Mouse (Mus musculus): ENCODE measurements around the gene Doc2g. TPM values are rescaled to one million over a fixed set of nuclear protein-coding genes. Genes with fewer than 3 reads are reported as not detected.
"Not testable (repeated sequence)": the region's sequence is repeated elsewhere in the genome, so short reads cannot be mapped to it uniquely, and the experiment has no call there.

Gene Doc2g
- total and polyA plus RNA-seq, 2 experiments from 2014 or later, result 5.5 to 8.8 TPM

DNA sequence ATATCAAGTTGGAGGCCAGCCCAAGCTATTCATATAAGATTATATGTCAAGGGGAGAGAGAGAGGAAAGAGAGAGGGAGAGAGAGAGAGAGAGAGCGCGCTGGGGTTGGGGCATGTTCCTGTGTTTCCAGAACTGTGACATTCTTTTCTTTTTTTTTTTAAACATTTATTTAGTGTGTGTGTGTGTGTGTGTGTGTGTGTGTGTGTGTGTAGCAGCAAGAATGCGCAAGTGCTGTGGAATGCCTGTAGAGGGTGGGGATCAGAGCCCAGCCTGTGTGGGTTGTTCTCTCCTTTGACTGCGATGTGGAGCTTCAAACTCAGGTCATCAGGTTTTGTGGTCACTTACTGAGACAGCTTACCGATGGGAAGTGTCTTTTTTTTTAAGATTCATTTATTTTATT lies 42.9 kb upstream of the Doc2g start:
- Histone ChIP-seq H3K9me3 (ENCODE audit: low read length) (no peaks in the 10 kb centered on the region), H3K4me3 (ENCODE audit: low read depth, low read length) (no peak overlapping the region), H3K4me2 (ENCODE audit: low read depth, low read length, poor library complexity, severe bottlenecking) (no peak overlapping the region), H3K9ac (replicated peaks; ENCODE audit: low read length, poor library complexity, severe bottlenecking) (no peak overlapping the region), H3K4me1 (ENCODE audit: insufficient read depth, low read length) (no peaks in the 10 kb centered on the region), H3K27ac (ENCODE audit: low read depth, low read length) (no peak overlapping the region), H3K36me3 (ENCODE audit: insufficient read depth, low read length) (no peaks in the 10 kb centered on the region), H3K27me3 (ENCODE audit: insufficient read depth, low read length) (no peaks in the 10 kb centered on the region)
- no peak for TF ChIP-seq CTCF (IDR thresholded peaks at IDR 0.05)
- 92% methylated on average over 5 of the region's 5 CpGs for WGBS
- ATAC-seq (ENCODE audit: low FRiP score), result no peak
- DNase-seq (ENCODE audit: low spot score), result no peak

DNA sequence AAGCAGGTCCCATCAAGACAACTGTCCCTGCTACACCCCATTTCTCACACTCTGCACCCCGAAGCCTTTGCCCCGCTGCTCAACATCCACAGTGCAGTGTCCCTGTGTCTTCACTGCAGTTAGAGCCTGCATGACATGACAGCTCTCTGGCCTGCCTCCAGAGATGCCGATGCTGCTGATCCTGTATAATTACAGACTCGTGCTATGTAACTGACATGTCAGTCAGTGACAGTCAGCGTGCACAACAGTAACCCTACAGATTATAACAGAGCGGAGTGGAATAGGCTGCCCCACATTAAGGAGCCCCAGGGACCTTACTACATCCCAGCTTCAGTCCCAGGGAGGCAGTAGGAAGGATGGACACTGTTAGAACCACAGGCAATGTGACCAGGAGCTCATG lies 41.3 kb upstream of the Doc2g start:
- not testable (repeated sequence) for H3K36me3 ChIP-seq (ENCODE audit: insufficient read depth, low read length); H3K4me1 ChIP-seq (ENCODE audit: insufficient read depth, low read length); ATAC-seq (ENCODE audit: low FRiP score); DNase-seq (ENCODE audit: low spot score); H3K9ac ChIP-seq (replicated peaks; ENCODE audit: low read length, poor library complexity, severe bottlenecking); H3K4me3 ChIP-seq (ENCODE audit: low read depth, low read length); H3K9me3 ChIP-seq (ENCODE audit: low read length); H3K27me3 ChIP-seq (ENCODE audit: insufficient read depth, low read length); H3K4me2 ChIP-seq (ENCODE audit: low read depth, low read length, poor library complexity, severe bottlenecking); H3K27ac ChIP-seq (ENCODE audit: low read depth, low read length)
- 70% methylated on average over 6 of the region's 6 CpGs for WGBS

DNA sequence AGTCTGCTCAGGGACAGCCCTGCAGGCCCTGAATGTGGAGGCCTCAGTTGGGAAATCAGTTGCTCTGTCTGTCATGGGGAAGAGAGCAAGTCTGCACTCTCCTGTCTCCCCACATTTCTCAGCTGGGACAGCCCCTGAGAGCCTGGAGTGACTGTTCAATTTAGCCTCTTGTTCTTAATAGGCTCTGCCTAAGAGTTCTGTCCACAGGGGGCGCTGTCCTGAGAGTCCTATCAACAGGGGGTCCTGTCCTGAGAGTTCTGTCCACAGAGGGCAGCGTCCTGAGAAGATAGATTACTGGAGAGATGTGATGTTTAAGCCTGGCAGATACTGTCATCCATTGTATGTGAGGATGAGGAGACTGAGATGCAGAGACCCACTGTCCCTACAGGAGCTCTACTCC lies 40.6 kb upstream of the Doc2g start:
- no peak overlapping the region for H3K4me3 ChIP-seq (ENCODE audit: low read depth, low read length)
- no peak for DNase-seq (ENCODE audit: low spot score)
- no peaks in the 10 kb centered on the region for H3K4me1 ChIP-seq (ENCODE audit: insufficient read depth, low read length)
- no peak for ATAC-seq (ENCODE audit: low FRiP score)
- H3K27ac ChIP-seq (ENCODE audit: low read depth, low read length), result no peak overlapping the region
- 16% methylated on average over 2 of the region's 2 CpGs for WGBS
- H3K9me3 ChIP-seq (ENCODE audit: low read length), result no peaks in the 10 kb centered on the region
- no peak overlapping the region for H3K9ac ChIP-seq (replicated peaks; ENCODE audit: low read length, poor library complexity, severe bottlenecking)
- H3K36me3 ChIP-seq (ENCODE audit: insufficient read depth, low read length), result no peaks in the 10 kb centered on the region
- peak; percentile 47; the same call in 1 of the 2 replicates for TF ChIP-seq CTCF (IDR thresholded peaks at IDR 0.05)
- H3K27me3 ChIP-seq (ENCODE audit: insufficient read depth, low read length), result no peaks in the 10 kb centered on the region
- H3K4me2 ChIP-seq (ENCODE audit: low read depth, low read length, poor library complexity, severe bottlenecking), result no peak overlapping the region

DNA sequence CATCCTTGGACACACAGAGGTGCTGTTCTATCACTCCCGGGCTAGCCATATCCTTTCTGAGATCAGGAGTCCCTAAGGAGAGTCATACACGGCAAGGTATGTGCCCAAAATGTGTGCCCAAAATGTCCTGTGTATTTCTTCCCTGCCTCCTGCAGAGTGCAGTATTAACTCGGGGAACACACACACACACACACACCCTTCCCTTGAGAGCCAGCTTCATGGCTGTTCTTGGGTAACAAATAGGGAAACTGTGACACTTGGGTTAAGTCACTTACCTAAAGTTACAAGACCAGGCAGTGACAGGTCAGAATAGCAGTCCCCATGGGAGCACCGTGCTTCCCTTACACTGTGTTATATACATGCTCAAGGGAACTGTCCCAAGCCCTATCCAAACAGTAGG lies 39.1 kb upstream of the Doc2g start:
- DNase-seq (ENCODE audit: low spot score), result no peak

DNA sequence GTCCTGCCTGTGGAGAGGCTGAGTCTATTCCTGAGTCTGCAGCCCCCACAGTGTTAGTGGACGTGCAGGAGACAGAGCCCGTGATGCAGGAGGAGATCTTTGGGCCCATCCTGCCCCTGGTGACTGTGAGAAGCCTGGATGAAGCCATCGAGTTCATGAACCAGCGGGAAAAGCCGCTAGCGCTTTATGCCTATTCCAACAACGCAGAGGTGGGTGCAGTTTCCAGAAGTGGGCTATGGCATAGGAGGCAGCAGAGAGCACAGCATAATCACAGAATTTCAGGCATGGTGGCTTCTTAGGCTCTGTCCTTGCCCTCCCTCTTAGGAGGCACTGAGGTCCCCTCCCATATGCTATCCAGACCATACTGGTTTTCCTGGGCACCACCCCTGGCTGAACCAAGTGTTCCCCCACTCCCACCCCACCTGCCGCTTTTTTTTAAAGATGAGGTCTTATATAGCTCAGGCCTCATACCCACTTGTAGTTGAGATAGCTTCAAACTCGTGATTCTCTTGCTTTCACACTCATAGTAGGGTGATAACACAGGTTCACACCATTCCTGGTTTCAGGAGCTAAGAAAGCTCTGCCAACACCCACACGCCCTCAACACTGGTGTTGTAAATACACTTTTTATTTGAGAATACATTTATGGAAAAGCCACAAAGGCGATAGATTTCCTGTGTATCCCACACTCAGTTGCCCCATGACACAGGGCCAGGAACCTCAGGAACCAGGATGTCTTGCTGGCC lies 36.6 kb upstream of the Doc2g start:
- Histone ChIP-seq H3K27me3 (ENCODE audit: insufficient read depth, low read length) (no peaks in the 10 kb centered on the region), H3K4me3 (ENCODE audit: low read depth, low read length) (no peak overlapping the region)

More for the DNA sequence above, 39.1 kb upstream of the Doc2g start:
- H3K36me3 ChIP-seq (ENCODE audit: insufficient read depth, low read length), result no peaks in the 10 kb centered on the region
- H3K27ac ChIP-seq (ENCODE audit: low read depth, low read length), result no peak overlapping the region
- ATAC-seq (ENCODE audit: low FRiP score), result no peak
- H3K4me2 ChIP-seq (ENCODE audit: low read depth, low read length, poor library complexity, severe bottlenecking), result no peak overlapping the region
- TF ChIP-seq CTCF (IDR thresholded peaks at IDR 0.05), result no peak
- no peaks in the 10 kb centered on the region for H3K27me3 ChIP-seq (ENCODE audit: insufficient read depth, low read length)
- no peaks in the 10 kb centered on the region for H3K4me1 ChIP-seq (ENCODE audit: insufficient read depth, low read length)
- WGBS, result 76% methylated on average over 4 of the region's 4 CpGs
- H3K9ac ChIP-seq (replicated peaks; ENCODE audit: low read length, poor library complexity, severe bottlenecking), result no peak overlapping the region
- no peak overlapping the region for H3K4me3 ChIP-seq (ENCODE audit: low read depth, low read length)
- H3K9me3 ChIP-seq (ENCODE audit: low read length), result no peaks in the 10 kb centered on the region

DNA sequence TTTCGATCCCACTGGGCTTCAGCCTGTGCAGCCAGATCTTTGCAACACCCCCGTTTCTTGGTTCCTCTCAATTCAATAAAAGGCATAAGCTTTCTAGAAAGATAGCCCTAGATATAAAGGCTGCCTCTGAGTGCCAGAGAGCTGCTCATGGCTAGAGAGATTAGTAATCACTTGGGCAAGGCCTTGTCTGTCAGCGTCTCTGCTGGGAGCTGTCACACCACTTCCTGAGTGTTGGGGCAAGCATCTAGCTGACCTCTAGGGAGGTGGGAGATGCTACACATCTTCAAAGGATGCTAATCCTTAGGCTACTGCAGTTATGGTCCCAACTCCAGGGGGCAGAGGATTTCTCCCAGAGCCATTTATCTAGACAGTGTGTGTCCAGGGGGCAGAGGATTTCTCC lies 35.9 kb upstream of the Doc2g start:
- ATAC-seq (ENCODE audit: low FRiP score), result no peak
- no peak overlapping the region for H3K4me2 ChIP-seq (ENCODE audit: low read depth, low read length, poor library complexity, severe bottlenecking)
- 58% methylated on average over 3 of the region's 3 CpGs for WGBS

More for the DNA sequence above, 36.6 kb upstream of the Doc2g start:
- Histone ChIP-seq H3K9ac (replicated peaks; ENCODE audit: low read length, poor library complexity, severe bottlenecking) (no peak overlapping the region), H3K4me2 (ENCODE audit: low read depth, low read length, poor library complexity, severe bottlenecking) (no peak overlapping the region), H3K4me1 (ENCODE audit: insufficient read depth, low read length) (no peaks in the 10 kb centered on the region), H3K36me3 (ENCODE audit: insufficient read depth, low read length) (no peaks in the 10 kb centered on the region), H3K27ac (ENCODE audit: low read depth, low read length) (no peak overlapping the region), H3K9me3 (ENCODE audit: low read length) (no peaks in the 10 kb centered on the region)
- WGBS, result 71% methylated on average over 11 of the region's 11 CpGs
- TF ChIP-seq CTCF (IDR thresholded peaks at IDR 0.05), result peak; percentile 42
- peak; percentile 21 for DNase-seq (ENCODE audit: low spot score)
- no peak for ATAC-seq (ENCODE audit: low FRiP score)

More for the DNA sequence above, 35.9 kb upstream of the Doc2g start:
- no peak overlapping the region for H3K27ac ChIP-seq (ENCODE audit: low read depth, low read length)
- no peaks in the 10 kb centered on the region for H3K36me3 ChIP-seq (ENCODE audit: insufficient read depth, low read length)
- no peaks in the 10 kb centered on the region for H3K4me1 ChIP-seq (ENCODE audit: insufficient read depth, low read length)
- H3K9ac ChIP-seq (replicated peaks; ENCODE audit: low read length, poor library complexity, severe bottlenecking), result no peak overlapping the region
- no peaks in the 10 kb centered on the region for H3K27me3 ChIP-seq (ENCODE audit: insufficient read depth, low read length)
- TF ChIP-seq CTCF (IDR thresholded peaks at IDR 0.05), result no peak
- H3K4me3 ChIP-seq (ENCODE audit: low read depth, low read length), result no peak overlapping the region
- DNase-seq (ENCODE audit: low spot score), result no peak
- H3K9me3 ChIP-seq (ENCODE audit: low read length), result no peaks in the 10 kb centered on the region
